Mouse (Mus musculus): ENCODE data around the gene Snx22.

GRCm38 (mm10) chr9:66102668-66103067, 33.1 kb upstream of the Snx22 start:
- TF ChIP-seq POLR2A (IDR thresholded peaks at IDR 0.05; ENCODE audit: insufficient read depth, low read depth, low read length) (no peak), CTCF (IDR thresholded peaks at IDR 0.05; ENCODE audit: insufficient read depth, low read depth, low read length) (no peak)

All from olfactory bulb, adult 2 months (tissue).